Mouse (Mus musculus) frontal cortex, postnatal 10 days (tissue): ENCODE results near the gene Tcf7l2.

Source experiments
- DNase-seq, 2 experiments: peaks; one replicate each; pipeline ENCODE4 v3.0.0; 2022; ENCODE audit warnings: low spot score in 2 of 2, mixed read lengths in 1 of 2

Tcf7l2 gene

DNA sequence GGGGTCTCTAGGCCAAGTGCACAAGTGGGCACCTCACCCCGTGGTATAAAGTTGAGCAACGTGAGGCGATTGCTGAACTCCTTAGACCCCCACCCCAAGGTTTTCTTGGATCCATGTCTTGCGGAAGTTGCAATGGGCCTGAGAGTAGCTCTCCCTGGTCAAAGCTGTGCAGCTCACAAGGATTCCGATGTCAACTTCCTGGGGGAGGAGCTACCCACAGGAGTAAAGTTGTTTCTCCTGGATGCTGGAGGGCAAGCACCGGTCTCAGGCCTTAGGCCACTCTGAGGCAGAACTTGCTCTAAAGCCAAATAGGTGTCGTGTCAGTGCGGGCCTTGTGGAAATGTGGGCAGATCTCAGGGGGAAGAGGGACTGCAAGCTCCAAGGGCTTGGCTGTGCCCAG lies 12.2 kb upstream of the Tcf7l2 start:
- DNase-seq, result no peak

DNA sequence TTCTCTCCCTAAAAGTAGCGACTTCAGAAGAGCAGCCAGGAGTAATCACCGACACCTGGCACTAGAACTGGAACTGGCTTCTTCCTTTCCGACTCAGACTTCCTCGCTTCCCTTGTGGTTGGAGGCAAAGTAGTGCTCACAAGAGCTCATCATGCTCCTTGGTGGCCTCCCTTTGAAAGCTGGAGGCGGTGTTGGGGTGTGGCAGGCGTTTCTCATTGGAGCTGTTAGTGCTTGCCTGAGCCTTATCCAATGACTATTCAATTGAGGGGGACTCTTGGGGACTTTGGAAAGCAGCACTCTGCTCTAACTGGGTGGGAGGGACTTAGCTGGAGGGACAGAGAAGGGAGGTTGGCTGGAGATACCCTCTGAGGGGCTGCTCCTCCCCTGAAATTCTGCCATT lies 9.1 kb upstream of the Tcf7l2 start:
- DNase-seq, result no peak

DNA sequence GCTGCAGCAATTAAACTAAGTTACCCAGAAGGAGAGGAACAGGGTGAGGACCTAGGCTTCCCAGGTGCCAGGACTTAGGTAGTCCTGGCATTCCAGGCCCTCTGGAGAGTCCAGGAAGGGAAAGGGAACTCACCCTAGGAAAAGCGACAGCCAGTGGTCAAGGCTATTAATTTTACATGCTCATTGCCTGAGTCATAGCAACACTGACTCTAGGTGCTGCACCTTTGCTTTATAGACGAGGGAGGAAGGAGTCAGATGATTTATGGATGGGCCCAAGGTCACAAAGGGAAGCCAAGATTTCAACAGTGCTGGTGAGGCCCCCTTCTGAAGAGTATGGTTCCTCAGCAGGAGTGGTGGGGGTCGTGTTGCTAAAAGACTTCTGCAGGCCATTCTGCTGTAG lies 8.6 kb upstream of the Tcf7l2 start:
- DNase-seq, result no peak

DNA sequence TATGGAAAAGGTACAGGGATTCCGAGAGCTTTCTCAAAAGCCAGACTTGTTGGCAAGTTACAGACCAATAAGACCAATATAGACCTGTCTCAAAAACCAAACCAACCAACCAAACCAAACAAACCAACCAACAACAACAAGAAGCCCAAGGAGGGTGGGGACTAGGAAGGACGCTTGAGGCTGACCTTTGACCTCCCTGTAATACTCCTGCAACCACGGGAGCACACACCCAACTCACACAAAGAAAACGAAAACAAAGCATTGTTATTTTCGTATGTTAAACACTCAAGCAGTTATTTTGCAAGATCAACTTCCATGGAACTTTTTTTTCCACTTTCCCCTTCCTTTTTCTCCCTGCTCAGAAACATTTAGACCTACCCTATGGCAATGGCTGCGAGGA lies 5.6 kb upstream of the Tcf7l2 start:
- no peak for DNase-seq

DNA sequence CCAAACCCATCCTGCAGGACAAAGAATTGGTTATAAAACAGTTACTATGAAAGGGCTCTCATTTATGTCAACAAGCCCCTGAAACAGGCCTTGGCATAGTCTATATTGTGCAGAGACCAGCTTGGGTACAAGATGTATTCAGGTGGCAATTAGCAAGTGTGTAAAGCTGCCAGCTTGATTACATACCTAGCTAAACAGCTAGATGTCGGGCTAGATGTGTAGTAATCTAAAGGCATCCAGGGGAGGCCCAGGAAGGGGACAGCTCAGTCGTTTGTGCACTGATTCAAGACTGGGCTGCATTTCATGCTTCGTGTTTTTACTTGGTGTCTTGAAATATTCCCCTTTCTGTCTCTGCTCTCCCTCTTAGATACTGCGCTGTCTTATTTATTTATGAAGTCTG lies 1.9 kb upstream of the Tcf7l2 start:
- no peak for DNase-seq

DNA sequence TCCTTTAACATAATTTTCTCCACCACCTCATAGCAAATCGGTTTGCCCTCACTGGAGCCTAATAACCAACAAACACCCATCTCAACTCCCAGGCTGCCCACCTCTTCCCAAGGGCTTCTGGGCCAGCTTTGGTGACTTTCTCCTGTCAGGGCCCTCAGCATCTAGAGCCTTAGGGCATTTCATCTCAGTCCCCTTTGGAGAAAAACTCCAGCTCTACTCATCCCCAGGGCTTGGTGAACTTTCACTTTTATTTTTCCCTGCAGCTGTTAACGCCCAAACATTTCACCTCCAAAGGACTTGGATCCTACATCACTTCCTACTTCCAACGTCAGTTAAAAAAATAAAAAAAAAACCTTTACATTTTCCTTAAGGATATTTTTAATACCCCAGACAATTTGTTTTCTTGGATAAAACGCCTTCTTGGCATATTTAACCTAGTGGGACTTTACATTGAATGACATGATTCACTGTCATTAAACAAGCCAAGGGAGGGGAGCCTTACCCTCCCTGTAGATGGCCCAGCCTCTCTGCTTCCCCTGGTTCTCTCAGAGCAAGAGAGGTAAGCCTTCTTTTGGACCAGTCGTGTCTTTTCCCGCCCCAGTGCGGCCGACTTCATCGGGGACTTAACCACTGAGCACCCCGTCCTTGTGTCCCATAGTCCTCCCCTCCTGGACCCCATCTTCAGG lies 724 bp upstream of the Tcf7l2 start:
- no peak for DNase-seq

DNA sequence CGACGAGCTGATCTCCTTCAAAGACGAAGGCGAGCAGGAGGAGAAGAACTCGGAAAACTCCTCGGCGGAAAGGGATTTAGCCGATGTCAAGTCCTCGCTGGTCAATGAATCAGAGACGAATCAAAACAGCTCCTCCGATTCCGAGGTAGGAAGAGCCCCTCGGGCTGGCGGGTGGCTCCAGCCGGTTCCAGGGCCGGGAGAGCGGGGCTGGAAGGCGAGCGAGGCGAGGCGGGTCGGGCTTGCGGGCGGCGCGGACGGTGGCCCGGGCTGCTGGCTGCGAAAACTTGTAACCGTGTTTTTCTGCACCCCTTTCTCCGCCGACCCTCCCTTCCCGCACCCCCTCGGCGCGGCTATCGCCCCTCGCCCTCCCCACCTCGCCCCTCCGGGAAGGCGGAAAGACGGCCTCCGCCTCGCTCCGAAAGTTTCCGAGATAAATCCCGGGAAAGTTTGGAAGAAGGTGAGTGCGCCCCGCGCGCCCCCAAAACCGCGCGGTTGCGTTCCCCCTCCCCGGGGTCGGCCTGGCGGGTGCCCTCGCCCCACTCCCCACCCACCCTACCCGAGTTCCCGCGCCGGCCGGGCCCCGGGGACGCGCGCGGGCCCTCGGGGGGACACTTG lies 873 bp downstream of the Tcf7l2 start:
- peak in 1 of 2 experiments; percentile 19 for DNase-seq

DNA sequence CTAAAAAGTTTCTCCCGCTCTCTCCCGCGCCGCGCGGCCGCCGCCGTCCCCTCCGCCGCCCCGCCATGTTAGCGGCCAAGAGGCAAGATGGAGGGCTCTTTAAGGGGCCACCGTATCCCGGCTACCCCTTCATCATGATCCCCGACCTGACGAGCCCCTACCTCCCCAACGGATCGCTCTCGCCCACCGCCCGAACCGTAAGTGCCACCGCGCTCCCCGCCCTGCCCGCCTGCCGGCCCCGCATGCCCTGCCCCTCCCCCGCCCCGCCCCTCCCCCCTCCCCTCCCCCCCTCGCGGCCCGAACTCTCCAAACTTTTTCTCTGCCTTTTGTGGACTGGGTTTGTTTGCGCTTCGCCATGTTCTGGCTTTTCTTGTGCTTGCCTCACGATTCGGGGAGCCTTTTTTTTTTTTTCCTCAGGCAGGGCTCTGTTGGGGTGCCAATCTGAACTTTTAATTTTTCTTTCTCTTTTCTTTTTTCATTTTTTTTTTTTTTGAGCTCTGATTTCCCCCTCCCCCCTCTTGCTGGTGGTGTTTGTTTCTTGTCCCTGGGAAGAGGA lies 1.5 kb downstream of the Tcf7l2 start:
- DNase-seq, result peak in 1 of 2 experiments; percentile 17

DNA sequence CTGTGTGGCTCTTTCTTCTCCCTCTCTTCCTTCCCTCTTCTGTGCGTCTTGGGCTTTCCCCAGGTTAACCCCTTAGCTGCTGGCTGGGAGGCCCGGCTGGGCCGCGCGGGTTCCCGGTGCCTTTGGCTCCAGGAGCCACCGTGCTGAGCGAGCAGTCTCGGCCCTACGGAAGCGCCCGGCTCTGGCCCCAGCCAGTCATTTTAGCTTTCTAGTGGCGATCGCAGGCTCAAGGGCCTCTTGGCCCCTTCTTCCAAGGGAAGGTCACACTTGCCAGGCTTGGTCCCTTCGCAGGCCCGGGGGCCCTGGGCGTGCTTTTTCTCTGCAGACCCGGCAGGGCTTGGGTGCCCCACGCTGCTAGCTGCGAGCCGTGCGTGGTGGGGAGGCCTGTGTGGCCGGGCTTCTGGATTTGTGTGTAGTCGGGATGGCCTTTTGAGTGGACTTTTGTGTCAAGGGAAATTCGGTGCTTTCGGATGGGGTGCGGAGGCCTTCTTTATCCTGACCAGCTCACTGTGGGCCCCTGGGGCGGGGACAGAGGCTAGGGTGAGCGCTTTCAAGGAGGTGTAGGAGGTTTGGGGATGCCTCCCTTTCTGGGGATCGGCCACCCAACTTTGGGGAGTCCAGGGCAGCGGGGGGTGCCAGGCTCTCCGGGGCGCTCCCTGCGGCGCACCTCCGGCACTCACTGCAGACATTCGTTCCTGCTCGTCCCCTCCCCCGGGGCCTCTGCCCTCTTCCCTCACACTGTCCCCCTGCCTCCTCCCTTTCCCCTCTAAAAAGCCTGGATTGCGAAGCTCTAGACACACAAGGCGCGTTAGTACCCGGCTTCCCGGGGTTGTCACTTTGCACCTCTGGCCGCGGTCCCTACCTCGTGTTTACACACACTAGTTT lies 2.2 kb downstream of the Tcf7l2 start:
- DNase-seq, result peak; percentile 38 to 64

DNA sequence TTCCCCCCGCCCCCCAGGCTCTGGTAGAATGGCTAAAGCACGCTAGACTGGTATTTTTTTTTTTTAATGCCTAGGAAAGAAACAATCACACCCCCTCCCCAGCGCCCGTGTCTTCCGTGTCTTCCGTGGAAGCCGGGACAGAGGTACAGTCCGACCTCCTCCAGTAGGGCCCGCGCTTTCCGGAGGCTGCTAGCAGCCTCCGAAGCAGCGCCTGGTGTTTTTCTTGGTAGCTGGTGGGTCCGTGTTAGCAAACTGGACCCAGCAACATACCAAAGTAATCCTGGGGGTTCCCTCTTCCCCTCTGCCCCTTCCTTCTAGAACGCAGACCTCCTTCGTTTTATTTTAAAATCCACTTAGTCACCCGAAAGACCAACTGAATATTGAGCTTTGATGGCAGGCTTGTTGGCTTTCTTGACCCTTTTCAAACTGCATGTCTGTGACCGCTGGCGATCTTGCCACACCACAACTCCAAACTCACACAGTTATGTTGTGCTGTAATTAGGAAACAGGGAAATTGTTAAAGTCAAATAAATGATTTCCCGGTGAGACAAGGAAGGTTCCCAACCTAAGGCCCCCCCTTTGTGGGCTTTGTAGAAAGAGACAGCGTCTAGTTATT lies 3.1 kb downstream of the Tcf7l2 start:
- DNase-seq, result no peak

DNA sequence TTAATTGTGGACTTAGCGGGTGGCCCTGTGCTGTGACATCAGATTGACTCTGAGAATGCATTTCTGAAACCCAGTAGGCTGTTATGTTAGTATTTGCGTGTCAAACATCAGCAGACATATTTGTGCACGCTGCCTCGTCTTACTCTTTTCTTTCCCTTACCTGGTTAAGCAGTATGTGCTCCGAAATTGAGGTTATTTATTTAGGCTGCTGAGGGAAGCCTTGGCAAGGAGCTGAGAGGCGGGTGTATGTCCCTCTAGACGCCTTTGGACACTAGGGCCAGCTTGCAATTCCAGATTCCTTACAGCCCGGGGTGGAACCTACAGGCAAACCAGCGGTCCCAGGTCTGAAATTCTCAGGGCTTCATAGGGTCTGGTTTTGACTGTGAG lies 3.6 kb downstream of the Tcf7l2 start:
- no peak for DNase-seq

DNA sequence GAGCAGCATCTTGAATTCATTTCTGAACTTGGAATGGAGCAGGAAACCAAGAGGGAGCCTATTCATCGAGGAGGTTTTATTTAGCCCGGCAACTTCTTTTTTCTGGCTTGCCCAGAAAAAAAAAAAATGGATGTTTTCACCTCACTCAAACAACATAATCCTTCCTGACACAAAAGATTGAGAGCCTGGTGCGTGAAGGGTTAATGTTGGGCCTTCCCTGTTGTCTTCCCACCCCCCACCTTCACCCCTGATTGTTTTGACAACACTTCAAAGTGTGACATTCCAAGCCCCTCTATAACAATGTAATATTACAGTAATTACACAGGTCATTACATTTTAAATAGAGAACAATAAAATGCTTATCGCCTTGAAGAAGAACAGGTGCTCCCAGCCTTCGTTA lies 4.6 kb downstream of the Tcf7l2 start:
- no peak for DNase-seq

DNA sequence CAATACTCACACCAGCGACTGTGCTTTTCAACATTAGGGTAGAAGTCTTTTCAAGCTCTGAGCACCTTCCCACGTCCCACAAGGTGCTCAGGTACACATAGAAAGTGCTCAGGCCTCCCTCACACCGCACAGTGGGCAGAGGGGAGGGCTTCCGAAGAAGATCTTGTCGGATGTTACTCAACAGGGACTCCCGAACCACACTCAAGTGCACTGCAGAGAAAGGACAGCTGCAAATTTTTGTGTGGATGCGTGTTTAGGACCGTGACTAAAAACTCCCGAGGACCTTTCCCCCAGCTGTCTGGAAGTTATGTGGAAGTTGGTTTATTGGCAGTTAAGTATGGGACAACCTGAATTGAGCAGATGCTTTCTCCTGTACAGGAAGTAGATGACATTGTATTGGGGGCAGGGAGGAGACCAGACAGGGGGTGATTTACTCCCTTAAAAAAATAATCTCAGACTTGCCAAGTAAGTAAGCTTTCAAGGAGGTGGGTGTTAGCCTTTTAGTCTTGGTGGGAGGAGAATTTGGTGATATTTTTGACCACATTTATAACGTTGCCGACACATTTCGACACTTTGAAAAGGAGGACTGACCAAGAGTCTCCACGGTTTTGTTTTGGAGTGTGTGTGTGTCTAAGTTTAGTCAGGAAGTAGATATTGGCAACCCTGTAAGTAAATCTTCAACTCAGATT lies 5.8 kb downstream of the Tcf7l2 start:
- DNase-seq, result no peak

DNA sequence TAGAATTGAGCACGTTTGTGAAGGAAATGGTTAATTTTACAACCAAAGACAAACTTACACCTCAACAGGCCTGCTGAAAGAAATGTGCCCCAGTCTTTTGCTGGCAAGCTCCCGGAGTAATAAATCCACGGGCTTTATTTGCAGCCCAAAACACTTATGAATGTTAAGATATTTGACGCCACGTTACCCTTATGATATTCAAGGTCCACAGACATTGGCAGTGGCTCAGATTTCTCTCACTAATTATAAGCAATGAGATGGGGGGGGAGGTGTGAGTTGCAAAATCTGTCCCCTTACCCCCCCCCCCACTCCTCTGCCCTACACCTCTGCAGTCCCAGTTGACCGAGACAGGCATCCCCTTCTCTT lies 6.3 kb downstream of the Tcf7l2 start:
- DNase-seq, result no peak

DNA sequence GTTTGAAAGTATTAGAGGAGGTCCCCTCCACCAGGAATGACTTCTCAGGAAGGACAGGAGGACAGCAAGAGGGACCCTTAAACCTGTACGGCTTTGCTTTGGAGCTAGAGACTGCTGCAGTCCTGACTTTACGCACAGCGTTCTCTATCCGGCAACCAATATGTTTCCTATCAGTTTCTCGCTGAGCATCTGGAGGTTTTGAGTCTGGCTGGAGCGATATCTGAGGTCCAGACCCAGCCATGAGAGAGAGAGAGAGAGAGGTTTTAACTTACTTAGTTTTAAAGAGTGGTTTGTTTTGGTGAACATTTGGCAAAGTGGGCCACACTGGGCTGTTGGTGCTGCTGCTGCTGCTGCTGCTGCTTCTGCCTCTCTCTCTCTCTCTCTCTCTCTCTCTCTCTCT lies 7.2 kb downstream of the Tcf7l2 start:
- DNase-seq, result no peak

DNA sequence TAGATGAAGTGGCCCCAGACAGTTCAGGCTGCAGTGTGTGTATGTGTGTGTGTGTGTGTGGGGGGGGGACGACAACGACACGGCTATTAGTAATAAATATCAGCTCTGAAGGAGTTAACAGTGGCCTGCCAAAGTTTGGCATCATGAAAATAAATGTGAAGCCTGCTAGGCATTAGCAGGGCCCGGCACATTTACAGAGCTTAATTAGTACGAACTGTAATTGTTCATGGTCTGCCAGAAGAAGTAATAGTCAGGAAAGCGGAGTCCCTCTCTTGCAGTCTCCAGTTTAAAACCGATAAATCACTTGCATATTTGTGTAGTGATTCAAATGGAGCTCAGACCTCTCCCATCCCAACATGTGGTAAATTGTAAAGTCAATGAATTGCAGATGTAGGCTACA lies 7.9 kb downstream of the Tcf7l2 start:
- no peak for DNase-seq

DNA sequence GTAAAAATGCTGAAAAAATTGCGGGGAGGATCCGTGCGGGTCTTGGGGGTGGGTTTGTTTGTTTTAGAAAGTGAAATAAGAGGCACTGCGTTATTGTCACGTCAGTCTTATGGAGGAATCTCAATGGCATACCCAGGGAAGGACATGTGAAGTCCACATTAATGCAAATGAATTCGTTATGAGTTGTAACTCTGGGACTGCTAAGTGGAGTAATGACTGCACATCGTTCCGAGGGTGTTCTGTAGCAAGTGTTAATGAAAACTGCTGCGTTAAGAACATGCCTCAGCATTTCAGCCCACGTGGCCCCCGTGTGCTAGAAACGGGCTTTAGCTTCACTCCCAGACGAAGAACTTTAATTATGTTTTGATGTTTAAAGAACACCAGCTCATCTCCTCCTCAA lies 8.4 kb downstream of the Tcf7l2 start:
- DNase-seq, result no peak

DNA sequence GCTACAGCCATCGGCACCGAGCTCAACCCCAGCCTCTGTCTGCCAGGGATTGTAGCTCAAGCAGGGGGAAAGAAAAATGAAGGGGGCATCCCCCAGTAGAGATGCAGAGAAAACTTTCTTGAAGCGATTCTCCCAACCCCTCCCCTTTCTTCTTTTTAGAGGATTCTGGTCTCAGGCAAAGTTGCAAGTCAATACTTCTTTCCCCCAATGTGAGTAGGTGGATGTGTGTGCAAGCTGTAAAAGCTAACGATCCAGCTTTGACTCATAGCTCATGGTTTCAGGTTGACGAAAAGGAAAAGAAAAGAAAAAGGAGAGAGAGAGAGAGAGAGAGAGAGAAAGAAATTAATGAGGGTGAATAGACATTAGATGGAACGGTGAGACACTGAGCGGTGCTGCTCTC lies 8.8 kb downstream of the Tcf7l2 start:
- no peak for DNase-seq

DNA sequence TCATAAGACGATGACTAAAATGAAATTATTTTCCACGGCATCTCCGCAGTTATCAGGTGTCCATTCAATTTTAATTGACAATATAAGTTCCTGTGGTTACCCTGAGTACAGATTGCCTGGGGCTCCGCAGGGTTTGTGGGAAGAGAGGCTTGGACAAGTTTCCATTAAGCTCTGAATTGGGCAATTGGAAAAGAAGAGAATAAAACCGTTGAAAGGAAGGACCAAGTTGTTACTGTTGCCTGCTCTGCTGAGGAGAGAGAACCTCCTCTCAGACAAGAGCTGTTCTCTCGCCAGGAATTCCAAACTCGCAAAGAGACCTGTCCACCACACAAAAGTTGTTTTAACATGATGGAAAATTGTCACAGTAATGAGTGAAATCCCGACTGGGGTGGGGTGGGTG lies 11.2 kb downstream of the Tcf7l2 start:
- no peak for DNase-seq

DNA sequence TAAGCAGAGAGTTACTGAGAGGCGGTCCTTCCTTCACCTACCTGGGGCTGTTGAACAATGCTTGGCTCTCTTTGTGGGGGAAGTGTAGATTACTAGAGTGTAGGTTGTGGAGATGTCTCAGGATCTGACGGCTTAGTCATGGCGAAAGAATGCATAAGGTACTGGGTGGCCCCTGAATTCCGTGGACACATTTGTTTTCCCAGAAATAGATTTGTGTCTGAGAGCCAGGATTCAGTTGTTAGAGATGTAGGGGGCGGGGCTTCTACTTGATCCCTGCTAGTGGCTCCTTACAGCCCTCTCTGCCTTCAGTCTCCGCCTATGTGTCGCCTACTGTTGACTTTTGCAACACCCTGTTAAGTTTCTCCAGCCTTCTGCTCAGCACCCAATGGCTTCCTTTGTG lies 12.7 kb downstream of the Tcf7l2 start:
- no peak for DNase-seq

DNA sequence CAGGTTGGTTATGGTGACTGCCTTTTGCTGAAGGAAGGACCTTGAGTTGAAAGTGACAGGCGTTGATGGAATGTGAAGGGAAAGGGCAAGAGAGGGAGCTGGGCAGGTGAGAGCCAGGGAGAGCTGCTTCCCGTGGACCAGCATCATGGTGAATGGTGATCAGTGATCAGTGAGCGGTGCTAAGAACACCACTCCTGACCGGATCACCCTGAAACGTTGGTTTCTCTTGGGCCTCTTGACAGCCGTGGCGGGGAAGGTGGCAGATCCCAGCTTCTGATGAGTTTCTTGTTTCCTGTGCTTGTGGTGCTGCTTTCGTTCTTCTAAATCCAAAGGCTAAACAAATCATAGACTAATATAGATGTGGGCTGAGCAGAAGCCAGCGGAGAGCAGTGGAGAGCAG lies 13.8 kb downstream of the Tcf7l2 start:
- DNase-seq, result no peak

DNA sequence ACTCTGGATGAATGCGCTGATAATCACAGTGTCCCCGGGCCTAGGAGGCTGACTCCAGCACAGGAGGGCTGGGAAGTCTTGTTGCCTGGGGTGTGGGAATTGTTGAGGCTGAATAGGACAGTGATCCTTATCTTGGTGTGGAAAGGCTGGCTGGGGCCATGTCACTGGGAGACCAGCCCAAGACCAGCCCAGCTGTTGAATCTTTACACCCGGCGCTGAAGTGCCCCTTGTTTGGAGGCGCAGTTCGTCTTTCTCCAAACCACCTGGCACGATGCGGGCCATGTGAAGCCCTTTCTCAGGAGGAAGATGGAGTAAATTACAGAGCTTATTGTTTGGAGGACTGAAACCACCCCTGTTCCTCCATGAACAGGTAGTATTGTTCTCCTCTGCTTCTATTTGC lies 15.1 kb downstream of the Tcf7l2 start:
- no peak for DNase-seq
